Mouse (Mus musculus) skeletal muscle tissue, adult 2 months (tissue): ENCODE data around the gene Llgl2.

Source experiments
- DNase-seq: peaks from one replicate; pipeline ENCODE4 v3.0.0-alpha.2; 2012; ENCODE audit warnings: low read depth, low spot score

Gene Llgl2

GRCm38 (mm10) chr11:115823774-115824740 lies at the start of gene Llgl2:
Gene Llgl2 (plus strand): TSS chr11:115824049.
- DNase-seq, result peak; percentile 77

- no peak for DNase-seq
These were observed 49.2 kb upstream of the Llgl2 start for GRCm38 (mm10) chr11:115774653-115775052.

GRCm38 (mm10) chr11:115775821-115776665 lies 47.8 kb upstream of the Llgl2 start:
- peak; percentile 87 for DNase-seq

GRCm38 (mm10) chr11:115776954-115777353 lies 46.9 kb upstream of the Llgl2 start:
- DNase-seq, result no peak

- DNase-seq, result no peak
These were observed 46.1 kb upstream of the Llgl2 start for GRCm38 (mm10) chr11:115777487-115778335.

GRCm38 (mm10) chr11:115779038-115779571 lies 44.7 kb upstream of the Llgl2 start:
- peak; percentile 77 for DNase-seq

GRCm38 (mm10) chr11:115780141-115781070 lies 43.4 kb upstream of the Llgl2 start:
- no peak for DNase-seq

- DNase-seq, result no peak
These were observed 37.4 kb upstream of the Llgl2 start for GRCm38 (mm10) chr11:115786473-115786872.

- DNase-seq, result no peak
These were observed 34.1 kb upstream of the Llgl2 start for GRCm38 (mm10) chr11:115789787-115790186.

- no peak for DNase-seq
These were observed 31.9 kb upstream of the Llgl2 start for GRCm38 (mm10) chr11:115791919-115792318.

- DNase-seq, result no peak
These were observed 31.5 kb upstream of the Llgl2 start for GRCm38 (mm10) chr11:115792353-115792752.

GRCm38 (mm10) chr11:115796898-115797297 lies 27.0 kb upstream of the Llgl2 start:
- no peak for DNase-seq

GRCm38 (mm10) chr11:115797665-115798064 lies 26.2 kb upstream of the Llgl2 start:
- no peak for DNase-seq

GRCm38 (mm10) chr11:115800981-115801380 lies 22.9 kb upstream of the Llgl2 start:
- no peak for DNase-seq

- DNase-seq, result no peak
These were observed 20.7 kb upstream of the Llgl2 start for GRCm38 (mm10) chr11:115803072-115803709.

GRCm38 (mm10) chr11:115805005-115805404 lies 18.8 kb upstream of the Llgl2 start:
- DNase-seq, result no peak

- DNase-seq, result no peak
These were observed 17.7 kb upstream of the Llgl2 start for GRCm38 (mm10) chr11:115806154-115806553.

GRCm38 (mm10) chr11:115807306-115807705 lies 16.5 kb upstream of the Llgl2 start:
- no peak for DNase-seq

- no peak for DNase-seq
These were observed 15.9 kb upstream of the Llgl2 start for GRCm38 (mm10) chr11:115807971-115808370.
